Mouse (Mus musculus) intestine, postnatal 0 days (tissue): ENCODE data around the gene Cep41. TPM values are rescaled to one million over a fixed set of nuclear protein-coding genes. Genes with fewer than 3 reads are reported as not detected.

Experiments
- ATAC-seq: fragments of 200-750 bp; cut with Nextera tagmentation; 2 replicates; pipeline ENCODE4 v1.8.0; 2017; ENCODE audit warnings: mild to moderate bottlenecking, moderate TSS enrichment, moderate library complexity
- H3K27ac ChIP-seq: fragments of 300-500 bp; sonication (generic); 2 replicates; pipeline ENCODE4 v1.5.1; 2014; ENCODE audit warnings: mild to moderate bottlenecking, low read depth, low read length, moderate library complexity
- H3K27me3 ChIP-seq: fragments of 300-500 bp; sonication (generic); replicated peaks from 2 replicates; pipeline ENCODE4 v1.6.1; 2014; ENCODE audit warnings: low read length, mixed read lengths; ENCODE audit not compliant: control insufficient read depth, insufficient read depth
- H3K36me3 ChIP-seq: fragments of 300-500 bp; sonication (generic); 2 replicates; pipeline ENCODE4 v1.6.1; 2014; ENCODE audit warnings: mild to moderate bottlenecking, moderate library complexity; ENCODE audit not compliant: control insufficient read depth, insufficient read depth
- H3K4me1 ChIP-seq: fragments of 300-500 bp; sonication (generic); replicated peaks from 2 replicates; pipeline ENCODE4 v1.6.1; 2014; ENCODE audit warnings: antibody characterized with exemption, low read length, mixed read lengths; ENCODE audit not compliant: control insufficient read depth, insufficient read depth
- H3K4me2 ChIP-seq: fragments of 300-500 bp; sonication (generic); replicated peaks from 2 replicates; pipeline ENCODE4 v1.6.1; 2014; ENCODE audit warnings: low read depth, mild to moderate bottlenecking, moderate library complexity
- H3K4me3 ChIP-seq: fragments of 300-500 bp; sonication (generic); 2 replicates; pipeline ENCODE4 v1.5.1; 2014; ENCODE audit warnings: low read depth, low read length
- H3K9ac ChIP-seq: fragments of 300-500 bp; sonication (generic); 2 replicates; pipeline ENCODE4 v1.6.1; 2014; ENCODE audit warnings: mild to moderate bottlenecking, low read depth, low read length
- H3K9me3 ChIP-seq: fragments of 300-500 bp; sonication (generic); 2 replicates; pipeline ENCODE4 v1.6.1; 2016; ENCODE audit warnings: mixed run types; ENCODE audit not compliant: control insufficient read depth
- CTCF ChIP-seq: sonication (generic); IDR thresholded peaks from 2 replicates; pipeline ENCODE4 v1.5.1; 2016; ENCODE audit warnings: low read depth, mild to moderate bottlenecking, control low read depth, antibody characterized with exemption, moderate library complexity
- WGBS: fragments of 180-500 bp; shearing (Covaris S2); extraction: QIAGEN DNeasy Blood & Tissue Kit; methylation state at CpG from one replicate; pipeline ENCODE4 v1.1.7; 2014; 5-methylcytosine and 5-hydroxymethylcytosine counted together
- polyA plus RNA-seq: library from polyadenylated mRNA; unstranded; fragments of >200 nt; fragmentation: Nextera tagmentation; extraction: Ambion mirVana; gene quantifications from 2 replicates; pipeline ENCODE4 v1.2.1, GENCODE M21; 2015

Gene Cep41
- polyA plus RNA-seq, 1 experiment from 2014 or later: 3.7 TPM

DNA sequence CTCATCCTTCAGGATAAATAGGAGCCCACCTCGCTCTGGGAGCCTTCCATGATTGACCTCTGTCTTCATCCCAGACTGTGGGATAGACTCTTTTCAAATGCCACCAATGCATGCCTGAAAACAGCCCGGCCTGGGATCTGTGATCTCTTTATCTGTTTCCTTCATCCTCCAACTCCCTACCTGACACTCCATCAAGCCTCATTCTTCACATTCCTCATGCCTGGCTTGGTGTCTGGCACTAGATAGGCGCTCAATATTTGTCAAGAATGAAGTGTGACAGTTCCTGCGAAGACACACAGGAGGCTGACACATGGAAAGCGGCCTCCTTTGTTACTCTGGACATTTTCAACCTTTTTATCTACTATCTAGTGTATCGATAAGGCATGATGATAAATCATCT, 9.9 kb upstream of the Cep41 start:
- Histone ChIP-seq H3K4me1 (no peaks in the 10 kb centered on the region), H3K27me3 (no peaks in the 10 kb centered on the region), H3K9ac (no peak overlapping the region), H3K9me3 (no peaks in the 10 kb centered on the region), H3K27ac (no peak overlapping the region), H3K36me3 (no peaks in the 10 kb centered on the region), H3K4me2 (no peak overlapping the region), H3K4me3 (no peak overlapping the region)
- 58% methylated on average over 6 of the region's 6 CpGs for WGBS
- TF ChIP-seq CTCF: no peak
- no peak for ATAC-seq

DNA sequence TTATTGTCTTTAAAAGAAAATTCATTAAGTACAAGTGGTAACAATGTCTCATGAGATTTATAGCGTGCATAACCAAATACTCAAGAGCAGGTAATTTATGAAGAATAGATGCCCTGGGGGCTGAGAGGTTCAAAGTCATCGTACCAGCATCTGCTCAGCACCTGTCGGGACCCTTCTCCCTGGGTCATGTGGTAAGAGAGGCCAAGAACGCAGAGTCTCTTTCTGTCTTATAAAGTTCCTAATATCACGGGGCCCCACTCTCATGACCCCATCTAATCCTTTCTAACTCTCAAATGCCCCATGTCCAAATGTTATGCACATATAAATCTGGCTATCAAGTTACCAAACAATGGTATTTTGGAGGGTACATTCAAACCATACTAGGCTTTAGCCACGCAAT, 9.3 kb upstream of the Cep41 start:
- Histone ChIP-seq H3K4me3 (no peak overlapping the region), H3K9me3 (no peaks in the 10 kb centered on the region), H3K27me3 (no peaks in the 10 kb centered on the region), H3K36me3 (no peaks in the 10 kb centered on the region), H3K4me2 (no peak overlapping the region), H3K4me1 (no peaks in the 10 kb centered on the region), H3K27ac (no peak overlapping the region), H3K9ac (no peak overlapping the region)
- ATAC-seq: no peak
- no peak for TF ChIP-seq CTCF
- WGBS: 90% methylated on average over 6 of the region's 6 CpGs

DNA sequence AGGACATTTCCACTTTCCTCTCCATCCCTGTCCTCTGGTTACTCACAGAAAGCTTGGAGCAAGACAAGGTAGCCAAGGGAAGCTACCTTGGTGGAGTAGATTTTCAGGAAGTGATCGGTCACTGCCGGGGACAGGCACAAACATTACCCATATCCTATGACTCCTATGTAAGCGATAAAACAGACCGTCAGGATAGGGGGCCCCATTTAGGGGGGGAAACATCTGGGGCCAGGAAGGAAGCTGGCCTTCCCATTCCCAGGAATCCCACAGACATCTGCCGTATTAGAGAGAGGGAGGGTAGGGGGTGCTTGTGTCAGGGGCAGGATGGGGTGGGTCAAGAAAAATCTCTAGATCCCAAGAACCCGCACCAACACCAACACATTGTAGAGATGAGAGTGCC, 6.6 kb upstream of the Cep41 start:
- Histone ChIP-seq H3K4me2 (no peak overlapping the region), H3K36me3 (no peaks in the 10 kb centered on the region), H3K9me3 (no peaks in the 10 kb centered on the region), H3K27ac (no peak overlapping the region), H3K4me1 (no peaks in the 10 kb centered on the region), H3K9ac (no peak overlapping the region), H3K4me3 (no peak overlapping the region), H3K27me3 (no peaks in the 10 kb centered on the region)
- 44% methylated on average over 6 of the region's 6 CpGs for WGBS
- ATAC-seq: no peak
- TF ChIP-seq CTCF: no peak

DNA sequence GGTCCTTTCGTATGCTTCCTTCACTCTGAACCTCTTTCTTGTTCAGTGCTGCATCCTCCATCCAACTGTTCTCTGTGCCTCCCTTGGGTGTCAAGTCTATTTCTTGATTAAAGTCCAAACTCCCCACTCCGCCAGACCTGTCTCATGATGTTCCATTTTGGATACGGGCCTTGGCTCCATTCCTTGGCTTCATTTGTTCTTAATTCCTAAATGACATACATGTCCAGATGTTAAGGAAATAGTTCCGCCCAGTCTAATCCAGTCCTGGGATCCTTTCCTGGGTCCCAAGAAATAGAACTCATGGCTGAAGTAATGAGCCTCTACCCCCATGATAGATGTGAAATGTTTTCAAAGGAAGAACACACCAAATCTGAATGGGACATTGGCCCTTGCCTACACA, 4.5 kb upstream of the Cep41 start:
- Histone ChIP-seq H3K27ac (no peak overlapping the region), H3K27me3 (no peaks in the 10 kb centered on the region), H3K4me3 (no peak overlapping the region), H3K9ac (no peak overlapping the region), H3K9me3 (no peaks in the 10 kb centered on the region), H3K4me2 (no peak overlapping the region), H3K36me3 (no peaks in the 10 kb centered on the region), H3K4me1 (peaks cover under 1% of the 10 kb centered on the region; the same call in 1 of the 2 replicates)
- TF ChIP-seq CTCF: no peak
- 77% methylated on average over 4 of the region's 4 CpGs for WGBS
- no peak for ATAC-seq

DNA sequence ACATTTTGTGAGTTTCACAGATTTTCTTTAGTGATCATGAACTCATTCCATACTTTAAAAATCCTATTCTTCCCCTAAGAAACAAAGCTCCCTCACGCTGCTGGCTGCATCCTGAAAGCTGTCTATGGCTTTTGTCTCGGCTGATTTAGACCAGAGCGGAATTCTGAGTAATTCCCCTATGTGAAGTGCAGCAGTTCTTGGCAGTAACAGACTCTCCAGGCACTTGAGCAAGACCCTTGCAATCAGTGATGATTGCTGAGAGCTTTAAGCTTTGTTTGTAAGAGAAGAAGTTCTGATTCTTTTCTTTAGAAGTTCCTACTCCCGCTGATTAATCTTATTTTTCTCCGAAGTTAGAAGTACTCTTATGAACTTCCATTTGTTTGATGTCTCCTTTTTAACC, 3.9 kb upstream of the Cep41 start:
- peaks cover 6% of the 10 kb centered on the region; the same call in 1 of the 2 replicates for H3K4me1 ChIP-seq
- TF ChIP-seq CTCF: no peak
- H3K4me3 ChIP-seq: no peak overlapping the region
- 54% methylated on average over 5 of the region's 5 CpGs for WGBS
- H3K27me3 ChIP-seq: no peaks in the 10 kb centered on the region
- no peaks in the 10 kb centered on the region for H3K9me3 ChIP-seq
- H3K36me3 ChIP-seq: no peaks in the 10 kb centered on the region
- no peak overlapping the region for H3K27ac ChIP-seq
- H3K4me2 ChIP-seq: no peak overlapping the region
- ATAC-seq: no peak
- no peak overlapping the region for H3K9ac ChIP-seq

DNA sequence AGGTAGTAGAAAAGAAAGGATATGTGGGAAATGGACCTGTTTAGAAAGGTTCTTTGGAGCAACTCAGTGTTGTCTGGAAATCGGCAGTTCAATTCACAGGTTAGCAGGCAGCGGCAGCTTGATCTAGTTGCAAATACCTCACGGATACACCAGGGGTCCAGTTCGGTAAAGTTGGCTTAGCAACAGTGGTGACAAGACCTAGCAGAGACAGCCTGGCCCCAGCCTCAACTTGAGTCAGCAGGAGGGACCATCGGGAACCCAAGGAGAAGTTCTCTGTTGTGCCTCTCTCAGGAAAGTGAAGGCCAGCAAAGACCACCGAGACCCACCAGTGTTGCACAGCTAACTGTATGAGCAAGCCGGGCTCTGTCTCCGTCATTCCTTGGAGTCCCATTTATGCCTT, 1.6 kb upstream of the Cep41 start:
- WGBS: 92% methylated on average over 8 of the region's 8 CpGs
- H3K27ac ChIP-seq: no peak overlapping the region
- H3K36me3 ChIP-seq: no peaks in the 10 kb centered on the region
- H3K4me3 ChIP-seq: no peak overlapping the region
- H3K9ac ChIP-seq: no peak overlapping the region
- peaks cover 6% of the 10 kb centered on the region; the same call in 1 of the 2 replicates for H3K4me1 ChIP-seq
- ATAC-seq: no peak
- H3K4me2 ChIP-seq: no peak overlapping the region
- H3K27me3 ChIP-seq: no peaks in the 10 kb centered on the region
- H3K9me3 ChIP-seq: no peaks in the 10 kb centered on the region
- no peak for TF ChIP-seq CTCF

DNA sequence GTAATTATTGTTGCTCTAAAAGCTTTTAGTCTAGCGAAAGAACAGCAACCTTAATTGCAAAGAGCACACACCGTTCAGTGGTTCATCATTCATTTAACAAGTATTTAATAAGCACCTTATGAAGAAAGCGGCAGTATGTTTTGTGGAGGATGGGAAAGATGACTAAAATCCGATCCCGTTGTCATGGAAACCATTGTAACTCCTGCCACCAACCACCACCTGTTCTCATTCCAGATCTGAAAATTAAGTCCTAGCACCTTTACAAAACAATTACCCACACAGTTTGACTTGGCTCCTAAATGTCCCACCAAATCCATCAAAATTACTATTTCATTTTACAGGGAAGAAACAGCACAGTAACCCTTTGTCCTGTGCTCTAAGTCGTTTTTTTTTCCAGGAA, 660 bp upstream of the Cep41 start:
- no peaks in the 10 kb centered on the region for H3K27me3 ChIP-seq
- WGBS: 44% methylated on average over 6 of the region's 6 CpGs
- H3K4me3 ChIP-seq: peak overlapping the region; percentile 69; the same call in 1 of the 2 replicates
- peak overlapping the region; percentile 74 for H3K4me2 ChIP-seq
- H3K9me3 ChIP-seq: no peaks in the 10 kb centered on the region
- peaks cover 6% of the 10 kb centered on the region; the same call in 1 of the 2 replicates for H3K4me1 ChIP-seq
- H3K9ac ChIP-seq: no peak overlapping the region
- no peak for TF ChIP-seq CTCF
- H3K27ac ChIP-seq: no peak overlapping the region
- no peak for ATAC-seq
- H3K36me3 ChIP-seq: no peaks in the 10 kb centered on the region
